Mouse (Mus musculus): Measurements from ENCODE around the gene Sgcg. TPM values are rescaled to one million over a fixed set of nuclear protein-coding genes. Genes with fewer than 3 reads are reported as not detected.
A peak's percentile ranks its signal among the peaks of the same experiment; 100 is the strongest.

Gene Sgcg
- 0.24 and 0.51 TPM in 2 replicates for polyA plus RNA-seq (2015; fragmentation: Nextera tagmentation; extraction: Ambion mirVana)

DNA sequence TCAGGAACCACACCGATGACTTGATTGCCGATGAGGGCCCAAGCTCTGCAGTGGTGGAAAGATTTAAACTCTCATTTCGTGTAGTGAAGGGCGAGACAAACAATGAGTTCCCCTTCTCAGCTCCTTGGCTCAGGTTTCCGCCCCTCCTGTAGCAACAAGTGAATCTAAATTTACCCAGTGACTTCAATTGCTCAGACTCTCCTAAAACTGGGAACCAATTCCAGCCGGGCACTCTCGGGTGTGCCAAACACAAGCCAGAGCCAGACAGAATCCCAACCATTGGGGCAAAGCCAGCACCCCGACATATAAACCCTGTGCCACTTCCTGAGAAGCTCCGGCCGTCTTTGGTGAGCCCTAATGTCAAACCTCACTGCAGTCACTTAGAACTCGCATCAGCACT lies at the start of gene Sgcg:
Gene Sgcg (minus strand): TSS at position 139 of the 400 bp plus-strand sequence.
- no peak within 1 kb of the TSS for H3K27ac ChIP-seq (replicated peaks)
- H3K4me2 ChIP-seq = no peak within 1 kb of the TSS
- WGBS = 75% methylated on average over 11 of the region's 11 CpGs
- H3K4me1 ChIP-seq (replicated peaks) = no peaks in the 10 kb centered on the region
- H3K27me3 ChIP-seq = no peaks in the 10 kb centered on the region
- no peaks in the 10 kb centered on the region for H3K9me3 ChIP-seq
- no peak within 1 kb of the TSS for H3K4me3 ChIP-seq
- no peaks in the 10 kb centered on the region for H3K36me3 ChIP-seq
- no peak within 1 kb of the TSS for H3K9ac ChIP-seq
- ATAC-seq (ENCODE audit: low FRiP score, low read depth) = no peak

- no peak for ATAC-seq (ENCODE audit: low FRiP score, low read depth)
- H3K27me3 ChIP-seq = no peaks in the 10 kb centered on the region
- 79% methylated on average over 4 of the region's 4 CpGs for WGBS
- H3K4me2 ChIP-seq = no peak overlapping the region
- no peaks in the 10 kb centered on the region for H3K36me3 ChIP-seq
- H3K27ac ChIP-seq (replicated peaks) = no peak overlapping the region
- no peaks in the 10 kb centered on the region for H3K4me1 ChIP-seq (replicated peaks)
- no peak overlapping the region for H3K4me3 ChIP-seq
- H3K9me3 ChIP-seq = no peaks in the 10 kb centered on the region
- H3K9ac ChIP-seq = no peak overlapping the region
Measured at GRCm38 (mm10) chr14:61303969-61304609, 45.8 kb upstream of the Sgcg start.

GRCm38 (mm10) chr14:61302428-61302827 lies 44.1 kb upstream of the Sgcg start:
- Histone ChIP-seq H3K27me3 (no peaks in the 10 kb centered on the region), H3K9me3 (no peaks in the 10 kb centered on the region), H3K4me3 (no peak overlapping the region), H3K9ac (no peak overlapping the region), H3K27ac (replicated peaks) (no peak overlapping the region), H3K4me1 (replicated peaks) (no peaks in the 10 kb centered on the region), H3K4me2 (no peak overlapping the region), H3K36me3 (no peaks in the 10 kb centered on the region)
- 91% methylated on average over 2 of the region's 2 CpGs for WGBS
- no peak for ATAC-seq (ENCODE audit: low FRiP score, low read depth)

GRCm38 (mm10) chr14:61301323-61301722 lies 43.0 kb upstream of the Sgcg start:
- Histone ChIP-seq H3K4me1 (replicated peaks) (no peaks in the 10 kb centered on the region), H3K27me3 (no peaks in the 10 kb centered on the region), H3K36me3 (no peaks in the 10 kb centered on the region), H3K9me3 (no peaks in the 10 kb centered on the region), H3K27ac (replicated peaks) (no peak overlapping the region), H3K9ac (no peak overlapping the region), H3K4me3 (no peak overlapping the region), H3K4me2 (no peak overlapping the region)
- 73% methylated on average over 2 of the region's 2 CpGs for WGBS
- no peak for ATAC-seq (ENCODE audit: low FRiP score, low read depth)

- 92% methylated on average over 6 of the region's 6 CpGs for WGBS
- no peak for ATAC-seq (ENCODE audit: low FRiP score, low read depth)
- no peak overlapping the region for H3K9ac ChIP-seq
- no peak overlapping the region for H3K4me3 ChIP-seq
- no peaks in the 10 kb centered on the region for H3K9me3 ChIP-seq
- no peaks in the 10 kb centered on the region for H3K36me3 ChIP-seq
- no peak overlapping the region for H3K4me2 ChIP-seq
- H3K27ac ChIP-seq (replicated peaks) = no peak overlapping the region
- H3K4me1 ChIP-seq (replicated peaks) = no peaks in the 10 kb centered on the region
- no peaks in the 10 kb centered on the region for H3K27me3 ChIP-seq
Measured at GRCm38 (mm10) chr14:61299810-61300209, 41.5 kb upstream of the Sgcg start.

DNA sequence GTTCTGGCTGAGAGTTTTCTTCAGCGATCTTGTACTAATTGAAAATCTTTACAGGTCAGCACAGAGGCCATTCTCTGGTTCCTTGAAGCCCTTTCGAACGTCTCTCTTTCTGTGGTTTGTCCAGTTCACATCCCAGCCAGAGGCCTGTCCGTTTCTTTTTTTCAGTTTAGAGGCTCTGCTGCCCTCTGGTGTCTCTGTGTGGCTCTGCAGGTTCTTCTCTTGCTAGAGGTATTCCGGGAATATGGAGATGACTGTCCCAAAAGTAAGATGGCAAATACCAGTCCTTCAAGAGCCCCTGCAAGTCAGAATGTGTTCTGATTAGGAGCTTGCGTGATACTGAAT lies 36.4 kb upstream of the Sgcg start:
- ATAC-seq (ENCODE audit: low FRiP score, low read depth) = no peak
- no peak overlapping the region for H3K9ac ChIP-seq
- no peaks in the 10 kb centered on the region for H3K36me3 ChIP-seq
- 16% methylated on average over 6 of the region's 6 CpGs for WGBS
- H3K4me3 ChIP-seq = no peak overlapping the region
- H3K27ac ChIP-seq (replicated peaks) = no peak overlapping the region
- H3K9me3 ChIP-seq = no peaks in the 10 kb centered on the region
- no peaks in the 10 kb centered on the region for H3K27me3 ChIP-seq
- no peaks in the 10 kb centered on the region for H3K4me1 ChIP-seq (replicated peaks)
- peak overlapping the region; percentile 1; the same call in 1 of the 2 replicates for H3K4me2 ChIP-seq

DNA sequence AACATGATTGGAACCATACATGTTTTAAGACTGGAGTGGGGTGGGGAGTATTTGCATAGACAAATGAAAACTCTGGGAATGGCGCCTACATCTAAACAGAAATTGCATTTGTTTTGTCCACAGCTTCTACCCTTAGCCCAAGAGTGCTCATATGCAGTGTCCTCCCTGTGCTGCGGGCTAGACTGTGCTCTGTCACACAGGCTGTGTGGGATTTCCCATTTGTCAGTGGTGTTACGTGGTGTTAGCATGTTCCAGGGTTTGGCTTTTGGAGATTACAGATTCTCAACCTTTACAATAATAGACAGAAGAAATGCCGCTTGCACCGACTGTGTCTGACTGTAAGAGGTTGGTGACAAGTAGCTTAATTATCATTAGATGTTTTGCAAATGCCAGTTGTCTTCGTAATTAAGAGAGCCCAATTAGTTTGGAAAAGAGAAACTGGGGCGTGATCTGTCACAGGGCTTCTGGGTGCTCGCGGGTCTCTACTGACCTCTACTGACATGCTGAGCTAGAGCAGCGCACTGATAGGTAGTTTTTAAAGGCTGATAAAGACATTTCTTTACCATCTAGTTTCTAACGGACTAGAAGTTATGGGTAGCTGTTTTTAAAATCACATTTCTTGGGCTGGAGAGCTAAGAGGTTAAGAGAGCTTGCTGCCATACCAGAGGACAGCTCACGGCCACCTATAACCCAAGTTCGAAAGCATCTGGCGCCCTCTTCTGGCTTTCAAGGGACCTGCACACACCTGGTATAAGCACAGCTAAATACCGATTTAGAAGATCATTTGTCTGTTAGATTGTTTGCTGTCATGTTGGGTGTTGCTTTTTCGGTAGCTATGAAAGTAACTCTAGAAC lies 35.8 kb upstream of the Sgcg start:
- H3K36me3 ChIP-seq = no peaks in the 10 kb centered on the region
- no peak for ATAC-seq (ENCODE audit: low FRiP score, low read depth)
- H3K9me3 ChIP-seq = no peaks in the 10 kb centered on the region
- H3K4me1 ChIP-seq (replicated peaks) = no peaks in the 10 kb centered on the region
- no peak overlapping the region for H3K27ac ChIP-seq (replicated peaks)
- peak overlapping the region; percentile 1; the same call in 1 of the 2 replicates for H3K4me2 ChIP-seq
- no peaks in the 10 kb centered on the region for H3K27me3 ChIP-seq
- 50% methylated on average over 16 of the region's 16 CpGs for WGBS
- no peak overlapping the region for H3K4me3 ChIP-seq
- no peak overlapping the region for H3K9ac ChIP-seq

- Histone ChIP-seq H3K27ac (replicated peaks) (no peak overlapping the region), H3K4me3 (no peak overlapping the region), H3K27me3 (no peaks in the 10 kb centered on the region), H3K9me3 (no peaks in the 10 kb centered on the region), H3K4me2 (no peak overlapping the region), H3K9ac (no peak overlapping the region), H3K4me1 (replicated peaks) (no peaks in the 10 kb centered on the region), H3K36me3 (no peaks in the 10 kb centered on the region)
- ATAC-seq (ENCODE audit: low FRiP score, low read depth) = no peak
- WGBS = 64% methylated on average over 3 of the region's 3 CpGs
Measured at GRCm38 (mm10) chr14:61290664-61291063, 32.4 kb upstream of the Sgcg start.

- 69% methylated on average over 19 of the region's 19 CpGs for WGBS
- Histone ChIP-seq H3K9me3 (no peaks in the 10 kb centered on the region), H3K4me1 (replicated peaks) (no peaks in the 10 kb centered on the region), H3K4me2 (no peak overlapping the region), H3K4me3 (no peak overlapping the region), H3K36me3 (no peaks in the 10 kb centered on the region), H3K9ac (no peak overlapping the region), H3K27me3 (no peaks in the 10 kb centered on the region), H3K27ac (replicated peaks) (no peak overlapping the region)
- ATAC-seq (ENCODE audit: low FRiP score, low read depth) = no peak
Measured at GRCm38 (mm10) chr14:61288606-61289286, 30.5 kb upstream of the Sgcg start.

- H3K4me3 ChIP-seq = no peak overlapping the region
- peaks cover 10% of the 10 kb centered on the region for H3K4me1 ChIP-seq (replicated peaks)
- no peaks in the 10 kb centered on the region for H3K9me3 ChIP-seq
- H3K27ac ChIP-seq (replicated peaks) = no peak overlapping the region
- no peak overlapping the region for H3K9ac ChIP-seq
- H3K4me2 ChIP-seq = no peak overlapping the region
- 88% methylated on average over 7 of the region's 7 CpGs for WGBS
- no peak for ATAC-seq (ENCODE audit: low FRiP score, low read depth)
- H3K27me3 ChIP-seq = peaks cover 24% of the 10 kb centered on the region
- H3K36me3 ChIP-seq = no peaks in the 10 kb centered on the region
Measured at GRCm38 (mm10) chr14:61278676-61279300, 20.5 kb upstream of the Sgcg start.

- Histone ChIP-seq H3K27me3 (peaks cover 32% of the 10 kb centered on the region), H3K4me2 (no peak overlapping the region), H3K4me3 (no peak overlapping the region), H3K36me3 (no peaks in the 10 kb centered on the region), H3K4me1 (replicated peaks) (peaks cover 10% of the 10 kb centered on the region), H3K27ac (replicated peaks) (no peak overlapping the region), H3K9ac (no peak overlapping the region), H3K9me3 (no peaks in the 10 kb centered on the region)
- WGBS = 50% methylated on average over 1 of the region's 1 CpGs
- ATAC-seq (ENCODE audit: low FRiP score, low read depth) = no peak
Measured at GRCm38 (mm10) chr14:61277285-61277684, 19.0 kb upstream of the Sgcg start.

All from hindbrain, embryonic 15.5 days (tissue).